Mouse (Mus musculus): Measurements from ENCODE around the gene Trim46. TPM values are rescaled to one million over a fixed set of nuclear protein-coding genes. Genes with fewer than 3 reads are reported as not detected.
"Not testable (repeated sequence)": the region's sequence is repeated elsewhere in the genome, so short reads cannot be mapped to it uniquely, and the experiment has no call there.

Trim46 gene
- polyA plus RNA-seq, 1 experiment from 2014 or later: 7.1 TPM

DNA sequence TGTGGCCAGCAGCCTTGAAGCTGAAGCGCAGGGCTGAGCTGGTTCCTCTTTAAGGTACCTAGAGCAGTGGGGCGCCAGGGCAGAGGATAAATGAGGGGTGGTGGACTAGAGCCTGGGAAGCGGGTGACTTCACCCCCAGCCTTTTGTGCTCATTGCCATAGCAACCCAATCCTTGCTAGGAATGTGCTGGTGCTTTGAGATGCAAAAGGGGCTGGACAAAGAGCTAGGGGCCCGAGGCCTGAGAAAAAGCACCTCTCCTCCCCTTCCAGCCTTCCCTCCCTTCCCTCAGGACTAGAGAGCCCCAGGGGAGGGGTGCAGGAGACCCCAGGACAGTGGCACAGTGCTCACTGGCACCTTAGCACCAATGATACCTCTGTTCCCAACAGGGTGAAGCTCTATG is 20.2 kb downstream of the Trim46 start:
- Histone ChIP-seq H3K9me3 (ENCODE audit: control insufficient read depth, low read length) (no peaks in the 10 kb centered on the region), H3K4me2 (peak overlapping the region; percentile 83), H3K9ac (ENCODE audit: low read length) (peak overlapping the region; percentile 93), H3K27ac (ENCODE audit: low read depth, low read length) (peak overlapping the region; percentile 89), H3K4me1 (ENCODE audit: control insufficient read depth, insufficient read depth, low read length) (peaks cover 46% of the 10 kb centered on the region), H3K36me3 (ENCODE audit: control insufficient read depth, insufficient read depth, low read length) (peaks cover 9% of the 10 kb centered on the region; the same call in 1 of the 2 replicates), H3K4me3 (ENCODE audit: low read depth, low read length) (peak overlapping the region; percentile 63), H3K27me3 (ENCODE audit: control insufficient read depth, insufficient read depth, low read length) (no peaks in the 10 kb centered on the region)
- ATAC-seq (ENCODE audit: low FRiP score): peak; percentile 82
- WGBS: 11% methylated on average over 4 of the region's 4 CpGs
- DNase-seq (ENCODE audit: low spot score, missing footprints): peak; percentile 98

DNA sequence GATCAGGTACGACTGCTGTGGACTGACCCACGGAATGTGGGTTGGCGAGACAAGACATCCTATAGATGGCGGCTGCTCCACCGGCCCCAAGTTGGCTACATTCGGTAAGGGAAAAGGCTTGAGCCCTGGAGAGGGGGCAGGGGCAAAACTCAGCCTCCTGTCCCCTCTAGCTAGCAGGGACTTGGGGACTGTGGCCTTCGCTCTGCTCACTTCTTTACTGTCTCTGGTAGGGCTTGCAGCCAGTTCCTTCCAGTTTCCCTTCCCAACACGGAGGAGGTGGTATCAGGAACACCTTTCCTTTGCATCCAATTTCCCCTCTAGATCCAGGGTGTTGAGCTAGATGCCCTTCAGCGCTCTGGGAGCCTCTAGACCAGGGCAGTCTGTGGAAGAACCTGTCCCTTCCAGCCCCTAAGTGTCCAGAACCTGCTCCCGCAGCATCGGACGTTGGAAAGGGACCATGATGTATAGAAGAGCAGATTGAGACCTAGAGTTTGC is 20.7 kb downstream of the Trim46 start:
- H3K4me2 ChIP-seq: peak overlapping the region; percentile 83
- H3K9ac ChIP-seq (ENCODE audit: low read length): peak overlapping the region; percentile 93
- peaks cover 9% of the 10 kb centered on the region; the same call in 1 of the 2 replicates for H3K36me3 ChIP-seq (ENCODE audit: control insufficient read depth, insufficient read depth, low read length)
- H3K27me3 ChIP-seq (ENCODE audit: control insufficient read depth, insufficient read depth, low read length): no peaks in the 10 kb centered on the region
- ATAC-seq (ENCODE audit: low FRiP score) (no peak; the same call in 1 of the 2 replicates), DNase-seq (ENCODE audit: low spot score, missing footprints) (peak; percentile 92)
- H3K9me3 ChIP-seq (ENCODE audit: control insufficient read depth, low read length): no peaks in the 10 kb centered on the region
- peaks cover 46% of the 10 kb centered on the region for H3K4me1 ChIP-seq (ENCODE audit: control insufficient read depth, insufficient read depth, low read length)
- WGBS: 19% methylated on average over 12 of the region's 12 CpGs
- peak overlapping the region; percentile 63 for H3K4me3 ChIP-seq (ENCODE audit: low read depth, low read length)
- peak overlapping the region; percentile 89 for H3K27ac ChIP-seq (ENCODE audit: low read depth, low read length)

DNA sequence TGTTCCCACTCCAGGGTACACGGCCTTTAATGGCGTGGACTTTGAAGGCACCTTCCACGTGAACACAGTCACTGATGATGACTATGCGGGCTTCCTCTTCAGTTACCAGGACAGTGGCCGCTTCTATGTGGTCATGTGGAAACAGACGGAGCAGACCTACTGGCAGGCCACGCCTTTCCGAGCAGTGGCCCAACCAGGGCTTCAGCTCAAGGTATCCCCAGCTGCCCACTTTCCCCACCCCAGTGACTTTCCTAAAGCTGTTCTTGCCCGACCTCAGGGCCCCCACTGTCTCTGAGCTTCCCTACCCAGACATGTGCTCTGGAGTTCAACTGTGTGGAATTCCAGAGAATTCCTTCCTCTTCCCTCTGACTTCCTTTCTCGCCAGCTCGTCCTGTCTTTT is 21.3 kb downstream of the Trim46 start:
- H3K36me3 ChIP-seq (ENCODE audit: control insufficient read depth, insufficient read depth, low read length): peaks cover 9% of the 10 kb centered on the region; the same call in 1 of the 2 replicates
- ATAC-seq (ENCODE audit: low FRiP score) (no peak), DNase-seq (ENCODE audit: low spot score, missing footprints) (peak; percentile 89)
- H3K4me3 ChIP-seq (ENCODE audit: low read depth, low read length): peak overlapping the region; percentile 63
- WGBS: 33% methylated on average over 11 of the region's 11 CpGs
- H3K4me1 ChIP-seq (ENCODE audit: control insufficient read depth, insufficient read depth, low read length): peaks cover 46% of the 10 kb centered on the region
- no peaks in the 10 kb centered on the region for H3K27me3 ChIP-seq (ENCODE audit: control insufficient read depth, insufficient read depth, low read length)
- peak overlapping the region; percentile 93 for H3K9ac ChIP-seq (ENCODE audit: low read length)
- peak overlapping the region; percentile 83 for H3K4me2 ChIP-seq
- H3K27ac ChIP-seq (ENCODE audit: low read depth, low read length): peak overlapping the region; percentile 89
- H3K9me3 ChIP-seq (ENCODE audit: control insufficient read depth, low read length): no peaks in the 10 kb centered on the region

DNA sequence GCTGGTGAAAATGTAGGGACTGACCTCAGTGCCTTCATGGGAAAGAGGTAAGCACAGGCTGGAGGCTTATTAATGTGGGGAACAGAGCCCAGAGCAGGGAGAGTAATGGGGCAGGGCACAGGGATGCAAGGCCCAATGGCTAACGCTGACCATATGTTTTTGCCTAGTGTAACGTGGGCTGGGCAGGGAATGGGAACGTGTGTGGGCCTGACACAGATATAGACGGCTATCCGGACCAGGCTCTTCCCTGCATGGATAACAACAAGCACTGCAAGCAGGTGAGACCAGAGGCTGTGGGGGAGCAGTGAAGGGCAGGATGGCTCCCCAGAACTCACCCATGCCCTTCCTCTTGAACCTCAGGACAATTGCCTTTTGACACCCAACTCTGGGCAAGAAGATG is 24.9 kb downstream of the Trim46 start:
- Histone ChIP-seq H3K4me2 (no peak overlapping the region), H3K27me3 (ENCODE audit: control insufficient read depth, insufficient read depth, low read length) (no peaks in the 10 kb centered on the region), H3K9me3 (ENCODE audit: control insufficient read depth, low read length) (no peaks in the 10 kb centered on the region), H3K36me3 (ENCODE audit: control insufficient read depth, insufficient read depth, low read length) (peaks cover 9% of the 10 kb centered on the region; the same call in 1 of the 2 replicates), H3K4me1 (ENCODE audit: control insufficient read depth, insufficient read depth, low read length) (peaks cover 47% of the 10 kb centered on the region), H3K9ac (ENCODE audit: low read length) (no peak overlapping the region), H3K4me3 (ENCODE audit: low read depth, low read length) (no peak overlapping the region), H3K27ac (ENCODE audit: low read depth, low read length) (no peak overlapping the region; the same call in 1 of the 2 replicates)
- ATAC-seq (ENCODE audit: low FRiP score) (no peak), DNase-seq (ENCODE audit: low spot score, missing footprints) (no peak)
- 80% methylated on average over 5 of the region's 5 CpGs for WGBS

DNA sequence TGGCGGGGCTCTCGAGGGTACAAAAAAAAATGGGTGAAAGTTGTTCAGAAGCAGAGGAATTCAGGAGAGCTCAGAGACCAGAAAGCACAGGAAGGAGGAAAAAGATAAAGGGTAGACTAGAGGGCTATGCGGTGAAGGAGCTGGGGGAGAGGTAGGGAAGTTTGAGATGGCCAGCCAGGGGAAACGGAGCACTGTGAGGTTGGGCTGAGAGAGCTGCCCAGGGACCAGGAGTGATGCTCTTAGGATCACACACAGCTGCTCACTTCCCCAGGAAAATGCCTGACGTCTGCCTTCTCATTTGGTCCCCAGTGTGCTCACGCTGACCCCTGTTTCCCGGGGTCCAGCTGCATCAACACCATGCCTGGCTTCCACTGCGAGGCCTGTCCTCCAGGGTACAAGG is 26.6 kb downstream of the Trim46 start:
- ATAC-seq (ENCODE audit: low FRiP score) (no peak), DNase-seq (ENCODE audit: low spot score, missing footprints) (no peak)
- WGBS: 50% methylated on average over 8 of the region's 8 CpGs
- peaks cover 9% of the 10 kb centered on the region; the same call in 1 of the 2 replicates for H3K36me3 ChIP-seq (ENCODE audit: control insufficient read depth, insufficient read depth, low read length)
- no peaks in the 10 kb centered on the region for H3K9me3 ChIP-seq (ENCODE audit: control insufficient read depth, low read length)
- H3K4me3 ChIP-seq (ENCODE audit: low read depth, low read length): no peak overlapping the region
- H3K9ac ChIP-seq (ENCODE audit: low read length): no peak overlapping the region; the same call in 1 of the 2 replicates
- H3K4me1 ChIP-seq (ENCODE audit: control insufficient read depth, insufficient read depth, low read length): peaks cover 54% of the 10 kb centered on the region
- no peaks in the 10 kb centered on the region for H3K27me3 ChIP-seq (ENCODE audit: control insufficient read depth, insufficient read depth, low read length)
- H3K27ac ChIP-seq (ENCODE audit: low read depth, low read length): peak overlapping the region; percentile 32; the same call in 1 of the 2 replicates
- no peak overlapping the region for H3K4me2 ChIP-seq

DNA sequence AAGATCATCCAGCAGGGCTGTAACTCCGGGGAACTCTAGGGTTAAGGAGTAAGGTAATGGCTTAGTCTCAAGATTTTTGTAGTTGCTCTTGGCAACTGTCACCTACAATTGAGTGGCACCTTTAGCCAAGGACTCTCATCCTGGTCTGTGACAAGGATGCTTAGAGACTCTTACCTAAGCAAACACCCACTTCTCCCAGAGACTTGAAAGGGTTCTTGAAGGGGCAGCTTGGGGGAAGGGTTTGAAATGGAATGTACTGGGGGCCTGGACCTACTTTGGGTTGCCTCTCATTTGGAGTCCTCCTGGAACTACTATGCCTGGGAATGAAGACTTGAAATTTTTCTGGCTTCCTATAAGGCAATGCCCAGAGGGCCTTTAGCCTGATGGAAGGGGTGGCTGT is 27.8 kb downstream of the Trim46 start:
- Histone ChIP-seq H3K4me3 (ENCODE audit: low read depth, low read length) (no peak overlapping the region), H3K36me3 (ENCODE audit: control insufficient read depth, insufficient read depth, low read length) (peaks cover 5% of the 10 kb centered on the region; the same call in 1 of the 2 replicates)

DNA sequence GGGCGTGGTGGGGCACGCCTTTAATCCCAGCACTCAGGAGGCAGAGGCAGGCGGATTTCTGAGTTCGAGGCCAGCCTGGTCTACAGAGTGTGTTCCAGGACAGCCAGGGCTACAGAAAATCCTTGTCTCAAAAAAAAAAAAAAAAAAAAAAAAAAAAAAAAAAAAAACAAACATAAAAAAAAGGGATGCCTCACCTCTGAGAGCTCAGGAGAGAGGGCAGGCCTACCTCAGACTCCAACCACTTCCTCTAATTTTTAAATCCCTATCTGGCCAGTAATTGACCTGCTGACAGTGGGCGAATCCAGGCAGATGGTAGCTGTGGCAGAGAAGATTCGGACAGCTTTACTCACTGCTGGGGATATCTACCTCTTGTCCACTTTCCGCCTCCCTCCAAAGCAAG is 29.7 kb downstream of the Trim46 start:
- H3K4me1 ChIP-seq (ENCODE audit: control insufficient read depth, insufficient read depth, low read length): peaks cover 36% of the 10 kb centered on the region
- WGBS: 77% methylated on average over 7 of the region's 7 CpGs

More for the DNA sequence above, 27.8 kb downstream of the Trim46 start:
- DNase-seq (ENCODE audit: low spot score, missing footprints) (no peak), ATAC-seq (ENCODE audit: low FRiP score) (no peak)
- H3K27ac ChIP-seq (ENCODE audit: low read depth, low read length): no peak overlapping the region; the same call in 1 of the 2 replicates
- no peaks in the 10 kb centered on the region for H3K27me3 ChIP-seq (ENCODE audit: control insufficient read depth, insufficient read depth, low read length)
- H3K9me3 ChIP-seq (ENCODE audit: control insufficient read depth, low read length): no peaks in the 10 kb centered on the region
- peaks cover 43% of the 10 kb centered on the region for H3K4me1 ChIP-seq (ENCODE audit: control insufficient read depth, insufficient read depth, low read length)
- no peak overlapping the region for H3K9ac ChIP-seq (ENCODE audit: low read length)
- H3K4me2 ChIP-seq: no peak overlapping the region
- WGBS: 85% methylated on average over 1 of the region's 1 CpGs

DNA sequence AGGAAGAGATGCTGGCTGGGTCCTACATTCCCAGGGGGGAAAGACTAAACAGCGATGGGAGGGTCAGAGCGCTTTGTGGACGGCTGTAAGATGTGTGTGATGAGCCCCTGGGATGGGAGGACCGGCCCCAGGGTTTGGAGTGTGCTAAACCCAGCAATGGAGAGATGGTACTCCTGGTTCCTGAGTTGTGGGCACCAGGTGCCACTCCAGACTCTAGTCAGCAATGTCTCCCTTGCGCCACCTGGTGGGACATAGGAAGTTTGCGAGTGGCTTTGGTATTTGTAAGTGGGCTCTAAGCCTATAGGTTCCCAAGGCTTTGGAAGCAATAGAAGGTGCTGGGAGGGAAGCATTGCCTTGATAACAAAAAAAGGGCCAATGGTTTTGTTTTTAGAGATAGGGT is 30.3 kb downstream of the Trim46 start:
- H3K27me3 ChIP-seq (ENCODE audit: control insufficient read depth, insufficient read depth, low read length): no peaks in the 10 kb centered on the region
- peak overlapping the region; percentile 98 for H3K27ac ChIP-seq (ENCODE audit: low read depth, low read length)
- peak; percentile 36 for ATAC-seq (ENCODE audit: low FRiP score)
- no peaks in the 10 kb centered on the region for H3K9me3 ChIP-seq (ENCODE audit: control insufficient read depth, low read length)
- H3K9ac ChIP-seq (ENCODE audit: low read length): peak overlapping the region; percentile 72
- H3K4me1 ChIP-seq (ENCODE audit: control insufficient read depth, insufficient read depth, low read length): peaks cover 33% of the 10 kb centered on the region
- peak overlapping the region; percentile 82 for H3K4me2 ChIP-seq
- WGBS: 0% methylated on average over 6 of the region's 6 CpGs
- H3K4me3 ChIP-seq (ENCODE audit: low read depth, low read length): peak overlapping the region; percentile 81
- no peaks in the 10 kb centered on the region; the same call in 1 of the 2 replicates for H3K36me3 ChIP-seq (ENCODE audit: control insufficient read depth, insufficient read depth, low read length)
- peak; percentile 98 for DNase-seq (ENCODE audit: low spot score, missing footprints)

More for the DNA sequence above, 29.7 kb downstream of the Trim46 start:
- not testable (repeated sequence) for ATAC-seq (ENCODE audit: low FRiP score); H3K9me3 ChIP-seq (ENCODE audit: control insufficient read depth, low read length); H3K27me3 ChIP-seq (ENCODE audit: control insufficient read depth, insufficient read depth, low read length); H3K36me3 ChIP-seq (ENCODE audit: control insufficient read depth, insufficient read depth, low read length); DNase-seq (ENCODE audit: low spot score, missing footprints); H3K27ac ChIP-seq (ENCODE audit: low read depth, low read length); H3K4me3 ChIP-seq (ENCODE audit: low read depth, low read length)
- Histone ChIP-seq H3K9ac (ENCODE audit: low read length) (peak overlapping the region; percentile 72; the same call in 1 of the 2 replicates), H3K4me2 (peak overlapping the region; percentile 82)

DNA sequence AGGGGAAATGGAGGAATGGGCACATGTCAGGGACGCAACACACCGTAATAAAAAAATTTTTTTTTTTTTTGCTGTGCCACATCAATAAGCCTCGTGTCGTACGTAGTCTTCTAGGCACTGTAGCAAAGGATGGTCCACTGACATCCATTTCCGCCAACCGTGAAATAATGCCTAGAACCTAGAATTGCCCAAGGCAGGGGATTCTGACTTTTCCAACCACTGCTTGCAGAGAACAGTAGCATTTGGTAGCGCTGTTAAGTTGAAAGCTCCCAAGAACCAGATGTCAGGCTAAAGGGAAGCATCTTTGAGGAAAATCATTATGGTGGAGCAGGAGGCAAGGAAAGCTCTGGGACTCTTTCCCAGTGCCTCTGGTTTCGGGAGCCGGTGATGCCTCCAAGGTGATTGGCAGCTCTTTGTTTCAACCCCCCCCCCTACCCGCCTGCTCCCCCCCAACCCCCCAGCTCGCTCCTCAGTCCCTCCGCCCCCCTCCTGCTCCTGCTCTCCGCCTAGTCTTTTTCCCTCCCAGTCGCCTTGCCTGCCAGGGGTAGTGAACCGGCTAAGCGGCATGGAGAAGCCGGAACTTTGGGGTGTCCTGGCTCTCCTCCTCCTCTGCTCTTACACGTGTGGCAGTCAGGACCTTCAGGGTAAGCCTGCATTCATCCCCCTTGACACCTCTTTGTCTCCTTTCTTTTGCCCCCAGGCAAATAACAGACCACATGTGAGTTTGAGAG is 31.3 kb downstream of the Trim46 start, which contains the start of gene Thbs3:
TSS of gene Thbs3 (plus strand) at position 500 of the 731 bp plus-strand sequence.
- H3K4me3 ChIP-seq (ENCODE audit: low read depth, low read length): peak within 1 kb of the TSS; percentile 81
- peak within 1 kb of the TSS; percentile 82 for H3K4me2 ChIP-seq
- H3K36me3 ChIP-seq (ENCODE audit: control insufficient read depth, insufficient read depth, low read length): no peaks in the 10 kb centered on the region; the same call in 1 of the 2 replicates
- WGBS: under 1% methylated on average over 18 of the region's 19 CpGs
- peaks cover 33% of the 10 kb centered on the region for H3K4me1 ChIP-seq (ENCODE audit: control insufficient read depth, insufficient read depth, low read length)
- peak; percentile 22; the same call in 1 of the 2 replicates for ATAC-seq (ENCODE audit: low FRiP score)
- peak within 1 kb of the TSS; percentile 72 for H3K9ac ChIP-seq (ENCODE audit: low read length)
- no peaks in the 10 kb centered on the region for H3K27me3 ChIP-seq (ENCODE audit: control insufficient read depth, insufficient read depth, low read length)
- no peaks in the 10 kb centered on the region for H3K9me3 ChIP-seq (ENCODE audit: control insufficient read depth, low read length)
- peak within 1 kb of the TSS; percentile 98 for H3K27ac ChIP-seq (ENCODE audit: low read depth, low read length)
- DNase-seq (ENCODE audit: low spot score, missing footprints): peak; percentile 96
